Mouse (Mus musculus) heart, adult 18-20 months (tissue): ENCODE data around the gene Rab3il1. TPM values are rescaled to one million over a fixed set of nuclear protein-coding genes. Genes with fewer than 3 reads are reported as not detected.

Experiments used
- DNase-seq, 2 experiments: peaks; one replicate each; pipeline ENCODE4 v3.0.0; 2021 to 2022; ENCODE audit warnings: mixed read lengths in 1 of 2
- long read RNA-seq, 2 experiments: library from polyadenylated mRNA; stranded (forward); transcript quantifications; one replicate each; pipeline ENCODE4 v2.0.0; 2021
- total RNA-seq, 2 experiments: library from RNA; stranded (reverse); gene quantifications; 2 replicates each; pipeline ENCODE4 v1.2.3; 2021

Rab3il1 gene
- total RNA-seq: 1 to 10 TPM; 6.6 to 6.8 TPM
- long read RNA-seq, experiment 1, partial matches to known transcripts: 0 of 5 reads
- long read RNA-seq, experiment 1, other reads (novel, unspliced or antisense): 2 of 5 reads
- long read RNA-seq, experiment 2, partial matches to known transcripts: 1 of 3 reads
- long read RNA-seq, experiment 2, other reads (novel, unspliced or antisense): 1 of 3 reads

DNA sequence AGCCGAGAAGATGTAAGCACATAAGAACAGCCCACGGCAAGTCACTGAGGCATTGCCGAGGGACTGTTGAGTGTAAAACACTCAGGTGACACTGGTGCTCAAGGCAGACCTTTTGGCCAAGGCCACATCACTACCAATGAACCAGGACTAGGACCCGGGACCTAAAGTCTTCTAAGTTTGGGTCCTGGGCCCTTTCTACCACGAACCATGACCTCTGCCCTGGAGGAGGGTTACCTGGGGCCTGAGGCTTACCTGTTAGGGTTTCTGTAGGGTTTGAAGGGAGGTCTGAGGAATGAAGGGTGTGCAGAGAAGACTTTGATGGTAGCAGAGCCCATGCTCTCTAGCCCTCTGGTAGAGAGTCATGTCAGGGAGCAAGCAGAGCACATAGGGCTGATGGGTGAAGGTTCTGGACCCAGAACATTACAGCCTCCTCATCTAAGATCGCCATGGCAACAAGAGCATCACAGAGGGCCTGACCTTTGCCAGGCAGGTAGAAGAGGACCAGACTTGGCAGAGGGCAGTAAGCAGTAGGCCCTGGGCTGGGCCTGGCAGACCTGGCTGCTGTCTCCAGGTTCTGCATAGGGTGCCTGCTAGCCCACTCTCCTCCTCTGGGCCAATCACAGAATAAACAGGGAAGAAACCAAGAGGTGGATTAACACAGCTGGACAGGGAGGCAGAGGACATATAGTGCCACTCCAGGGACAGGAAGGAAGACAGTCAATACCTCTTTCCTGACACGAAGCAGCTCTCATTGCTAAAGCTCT lies at the start of gene Rab3il1, which contains the start of gene Best1:
Gene Rab3il1, plus strand, starts transcription at position 464 of the 764 bp plus-strand sequence.
Gene Best1, minus strand, starts transcription at position 428 of the 764 bp plus-strand sequence.
- no peak for DNase-seq

DNA sequence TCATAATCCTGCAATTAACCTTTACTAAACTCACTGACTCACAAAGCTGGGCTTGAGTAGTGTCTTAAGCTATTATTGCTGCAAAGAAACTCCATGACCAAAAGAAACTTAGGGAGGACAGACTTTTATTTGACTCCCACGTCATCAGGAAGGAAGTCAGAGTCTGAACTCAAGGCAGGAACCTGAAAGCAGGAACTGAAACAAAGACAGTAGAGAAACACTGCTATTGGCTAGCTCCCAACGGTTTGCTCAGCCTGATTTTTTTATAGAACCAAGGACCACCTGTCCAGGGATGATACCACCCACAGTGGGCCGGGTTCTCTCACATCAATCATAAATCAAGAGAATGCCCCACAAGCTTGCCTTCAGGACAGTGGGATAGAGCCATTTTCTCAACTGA lies 49.1 kb upstream of the Rab3il1 start:
- DNase-seq: peak in 1 of 2 experiments; percentile 60

DNA sequence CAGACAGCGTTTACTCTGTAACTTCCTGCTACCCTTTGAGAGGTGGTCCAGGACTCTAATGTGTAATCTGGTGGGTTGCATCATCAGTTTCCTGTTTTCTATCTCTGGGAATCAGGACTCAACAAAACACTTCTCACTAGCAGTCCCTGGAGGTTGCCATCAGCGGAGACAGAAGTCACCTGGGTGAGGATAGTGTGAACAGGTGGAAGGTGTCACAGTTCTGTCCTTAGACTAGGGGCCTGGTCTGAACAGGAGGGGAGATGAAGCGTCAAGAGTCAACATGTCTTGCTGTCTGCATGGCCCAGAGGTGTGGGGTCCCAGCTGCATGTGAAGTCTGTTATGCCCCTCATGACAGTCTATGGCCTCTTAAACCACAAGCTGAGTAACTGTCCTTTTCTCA lies 48.6 kb upstream of the Rab3il1 start:
- no peak for DNase-seq

DNA sequence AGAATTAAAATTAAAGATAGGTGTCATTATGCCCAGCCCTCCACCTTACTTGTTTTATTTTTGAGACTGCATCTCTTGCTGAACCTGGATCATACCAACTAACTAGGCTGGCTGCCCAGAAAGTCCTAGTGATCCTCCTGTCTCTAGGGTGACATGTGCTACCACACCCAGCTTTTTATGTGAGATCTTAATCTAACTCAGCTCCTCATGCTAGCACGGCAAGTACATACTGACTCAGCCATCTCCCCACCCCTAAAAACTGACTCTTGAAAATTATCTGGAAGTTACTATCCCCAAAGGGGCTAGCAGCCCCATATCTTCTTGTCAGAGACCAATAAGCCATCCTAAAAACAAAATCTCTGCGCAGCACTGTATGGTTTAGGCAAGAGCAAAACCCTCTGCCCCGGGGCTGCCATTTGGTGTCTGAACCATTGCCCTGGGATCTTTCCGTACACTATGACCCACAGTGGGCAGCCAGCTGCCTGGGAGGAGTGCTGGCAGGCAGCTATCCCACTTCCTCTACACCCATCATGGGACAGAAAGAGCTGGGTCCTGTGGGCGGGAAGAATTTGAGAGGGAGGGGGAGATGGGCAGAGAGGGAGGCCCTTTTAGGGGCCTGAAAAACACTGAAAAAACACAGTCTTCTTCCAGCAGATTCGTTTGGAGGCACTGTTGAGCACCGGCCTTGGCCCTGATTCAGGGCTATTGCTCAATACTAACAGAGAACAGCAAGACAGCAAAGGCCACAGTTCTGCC lies 47.2 kb upstream of the Rab3il1 start:
- DNase-seq: peak; percentile 93 to 95

DNA sequence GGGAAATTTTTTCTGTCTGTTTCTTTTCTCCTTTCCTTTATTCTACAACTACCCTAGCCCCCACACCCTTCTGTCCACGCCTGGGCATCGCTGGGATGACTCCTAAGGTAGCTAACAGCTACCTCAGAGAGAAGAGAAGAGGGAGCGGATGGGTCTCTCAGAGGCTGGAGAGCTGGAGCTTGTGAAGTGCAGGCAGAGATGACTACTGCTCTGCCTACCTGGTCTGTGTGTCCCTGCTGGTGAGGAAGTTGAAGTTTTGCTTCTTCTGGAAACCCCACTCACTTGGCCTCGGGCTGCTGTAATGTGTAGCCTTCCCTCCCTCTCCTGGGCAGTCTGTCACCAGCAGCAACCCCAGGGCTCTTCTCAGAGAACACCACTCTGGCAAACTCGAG lies 46.7 kb upstream of the Rab3il1 start:
- DNase-seq: no peak

DNA sequence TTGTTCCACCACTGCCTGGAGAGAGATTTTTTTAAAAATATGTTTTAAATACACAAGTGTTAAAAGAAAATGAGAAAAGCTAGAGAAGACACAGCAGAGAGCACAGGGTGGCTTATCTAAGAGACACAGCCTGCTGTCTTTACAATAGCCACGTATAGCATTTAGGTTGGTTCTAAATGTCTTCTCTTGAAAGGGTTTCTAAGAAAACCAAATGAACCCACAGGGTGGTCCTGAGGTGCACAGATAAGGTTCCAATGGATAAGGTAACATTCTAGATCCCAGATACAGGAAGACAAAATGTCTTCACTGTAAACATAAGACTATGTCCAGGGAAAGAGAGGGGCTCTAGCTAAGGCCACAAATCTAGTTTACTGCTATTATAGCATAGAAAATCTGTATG lies 46.0 kb upstream of the Rab3il1 start:
- DNase-seq: no peak

DNA sequence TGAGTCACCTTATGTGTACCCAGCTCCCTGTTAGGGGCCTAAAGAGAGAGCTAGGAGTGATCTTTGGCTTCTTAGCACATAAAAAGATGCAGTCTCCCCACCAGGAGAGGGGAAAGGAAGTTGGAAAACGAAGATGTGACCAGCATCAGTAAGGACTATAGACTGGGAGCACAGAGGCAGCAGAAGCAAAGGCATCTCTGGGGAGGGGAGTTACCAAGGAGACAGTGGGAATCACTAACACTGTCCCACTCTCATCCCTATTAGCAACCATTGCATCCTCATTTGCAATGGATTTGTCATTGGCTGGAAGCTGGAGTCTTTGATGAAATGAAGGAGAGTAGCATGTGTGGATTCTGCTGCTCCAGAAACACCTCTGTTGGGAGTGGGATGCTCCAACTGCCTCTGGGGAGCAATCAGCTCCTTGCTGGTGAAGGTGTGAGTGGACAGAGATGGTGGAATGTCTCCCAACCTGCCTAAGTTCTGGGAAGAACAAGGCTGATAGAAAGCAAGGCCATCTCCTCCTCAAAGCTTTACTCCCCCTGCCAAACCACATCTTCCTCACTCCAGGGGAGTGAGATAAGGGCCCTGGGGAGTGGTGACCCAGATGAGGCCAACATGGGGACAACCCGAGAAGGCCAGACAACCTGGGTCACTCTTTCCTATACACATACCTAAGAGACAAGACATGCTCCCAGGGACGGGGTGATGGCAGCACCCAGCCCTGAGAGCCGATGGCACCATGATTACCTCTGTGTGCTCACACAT lies 44.7 kb upstream of the Rab3il1 start:
- no peak for DNase-seq

DNA sequence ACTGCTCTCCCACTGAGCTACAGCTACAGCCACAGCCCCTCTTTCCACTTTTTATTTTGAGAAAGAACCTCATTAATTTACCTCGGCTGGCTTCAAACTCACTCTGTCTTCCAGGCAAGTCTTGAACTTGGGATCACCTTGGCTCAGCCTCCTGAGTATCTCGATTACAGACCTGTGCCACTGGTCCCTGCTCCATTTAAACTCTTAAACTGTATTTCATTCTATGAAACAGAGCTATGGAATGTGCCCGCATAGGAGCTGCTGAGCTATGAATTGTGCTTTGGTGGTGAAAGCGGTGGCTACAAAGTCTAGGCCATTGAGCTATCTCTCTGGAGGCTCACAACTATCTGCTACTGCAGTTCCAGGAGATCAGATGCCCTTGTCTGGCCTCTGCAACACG lies 43.5 kb upstream of the Rab3il1 start:
- DNase-seq: no peak

DNA sequence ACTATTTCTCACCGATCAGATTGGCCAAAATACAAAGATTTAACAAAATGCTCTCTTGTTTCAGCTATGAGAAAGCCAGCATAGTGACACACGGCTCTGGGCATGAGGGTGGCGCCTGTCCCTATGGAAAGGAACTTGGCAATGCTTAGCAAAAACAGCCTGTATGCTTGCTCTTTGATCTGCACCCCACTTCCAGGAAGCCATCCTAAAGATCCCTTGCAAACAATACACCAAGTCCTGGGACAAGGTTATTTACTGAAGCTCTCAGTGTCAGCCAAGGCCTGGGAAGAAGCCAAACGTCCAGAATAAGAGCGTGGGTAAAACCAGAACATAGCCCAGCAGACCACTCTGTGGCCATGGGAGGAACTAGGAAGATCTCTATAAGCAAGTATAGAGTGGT lies 40.7 kb upstream of the Rab3il1 start:
- DNase-seq: no peak

DNA sequence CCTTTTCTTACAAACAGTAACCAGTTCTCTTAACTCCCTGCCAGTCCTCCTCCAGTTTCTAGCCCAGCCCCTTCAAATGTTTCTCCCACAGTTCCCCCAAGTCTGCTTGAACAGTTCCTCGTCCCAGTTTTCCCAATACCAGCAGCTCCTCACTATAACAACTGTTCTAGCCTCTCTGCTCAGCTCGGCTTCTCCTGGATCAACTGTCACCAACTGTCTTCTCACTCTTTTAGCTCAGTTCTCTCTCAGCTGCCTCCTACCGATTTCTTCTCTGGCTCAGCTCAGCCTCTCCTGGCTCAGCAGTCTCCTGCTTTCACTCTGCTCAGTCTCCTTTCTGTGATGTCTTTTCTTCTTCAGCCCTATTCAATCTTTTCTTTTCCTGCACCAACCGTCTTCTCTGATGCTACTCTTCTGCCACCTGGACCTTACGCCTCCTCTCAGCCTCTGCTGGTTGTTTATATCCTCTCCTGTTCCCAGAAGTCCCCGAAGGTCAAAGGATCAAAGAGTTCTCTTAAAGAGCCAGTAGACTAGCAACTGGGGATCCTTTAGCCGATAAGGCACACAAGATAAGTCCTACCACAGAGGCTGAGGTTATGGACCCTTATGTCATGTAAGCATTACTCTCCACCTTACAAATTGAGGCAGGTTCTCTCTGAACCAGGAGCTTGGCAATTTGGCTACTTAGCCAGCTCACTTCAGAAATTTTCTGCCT lies 37.1 kb upstream of the Rab3il1 start:
- DNase-seq: no peak

DNA sequence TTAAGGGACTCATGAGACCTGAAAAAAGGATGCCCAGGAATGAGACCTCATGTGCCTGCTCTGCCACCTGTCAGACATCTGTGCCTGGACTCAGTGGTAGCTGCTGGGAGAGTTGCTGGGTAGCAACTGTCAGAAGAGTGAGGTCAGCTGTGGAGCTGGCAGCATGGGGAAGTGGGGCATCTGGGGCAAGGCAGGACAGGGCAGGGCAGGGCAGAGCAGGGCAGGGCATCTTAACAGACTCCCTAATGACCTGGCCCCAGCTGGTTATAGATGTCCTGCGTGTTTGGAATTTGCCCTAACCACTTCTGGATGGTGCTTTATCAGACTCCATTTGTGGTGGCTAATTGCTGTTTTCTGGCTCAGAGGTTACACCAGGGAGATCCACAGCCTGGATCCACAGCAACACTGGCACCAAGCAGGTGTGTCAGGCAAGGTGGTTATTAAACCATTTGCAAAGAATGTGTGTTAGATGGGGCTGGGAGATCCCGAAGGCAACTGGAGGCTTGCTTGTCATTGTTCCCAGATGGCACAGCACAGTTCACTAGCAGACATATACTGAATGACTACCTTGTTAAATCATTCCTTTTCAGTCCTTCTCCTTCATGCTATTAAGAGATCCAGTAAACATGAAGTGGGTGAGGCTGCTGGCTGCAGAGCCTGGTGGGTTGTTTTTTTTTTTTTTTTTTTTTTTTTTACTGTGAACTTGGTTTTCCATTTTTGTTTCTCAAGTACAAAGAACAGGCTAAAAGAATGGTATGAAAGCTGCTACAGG lies 35.2 kb upstream of the Rab3il1 start:
- DNase-seq: no peak

DNA sequence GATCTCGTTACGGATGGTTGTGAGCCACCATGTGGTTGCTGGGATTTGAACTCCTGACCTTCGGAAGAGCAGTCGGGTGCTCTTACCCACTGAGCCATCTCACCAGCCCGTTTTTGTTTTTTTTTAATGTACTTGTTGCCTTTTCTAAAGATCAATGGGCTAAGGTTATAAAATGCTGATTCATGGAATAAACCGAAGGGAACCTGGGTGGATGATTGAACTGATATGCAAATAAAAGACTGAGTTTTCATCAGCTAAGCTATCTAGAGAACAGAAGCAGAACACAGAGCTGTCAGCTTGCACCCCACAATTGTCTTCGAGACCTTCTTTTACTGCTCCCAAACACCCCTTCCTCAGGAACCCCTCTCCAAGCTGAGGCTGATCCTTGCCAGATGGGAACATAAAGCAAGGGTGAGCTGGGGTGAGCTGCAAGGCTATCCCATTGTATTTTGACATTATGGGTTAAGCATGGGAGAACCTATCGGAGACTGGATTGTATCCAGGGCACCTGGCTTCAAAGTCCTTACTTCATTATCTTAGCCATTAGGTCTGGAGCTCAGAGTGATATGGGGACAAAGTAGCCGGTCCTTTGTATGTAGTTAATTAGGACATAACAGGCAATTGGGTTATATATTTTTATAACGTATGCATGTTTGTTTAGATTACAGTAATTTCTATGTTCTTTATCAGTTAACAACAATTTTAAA lies 33.2 kb upstream of the Rab3il1 start:
- no peak for DNase-seq

DNA sequence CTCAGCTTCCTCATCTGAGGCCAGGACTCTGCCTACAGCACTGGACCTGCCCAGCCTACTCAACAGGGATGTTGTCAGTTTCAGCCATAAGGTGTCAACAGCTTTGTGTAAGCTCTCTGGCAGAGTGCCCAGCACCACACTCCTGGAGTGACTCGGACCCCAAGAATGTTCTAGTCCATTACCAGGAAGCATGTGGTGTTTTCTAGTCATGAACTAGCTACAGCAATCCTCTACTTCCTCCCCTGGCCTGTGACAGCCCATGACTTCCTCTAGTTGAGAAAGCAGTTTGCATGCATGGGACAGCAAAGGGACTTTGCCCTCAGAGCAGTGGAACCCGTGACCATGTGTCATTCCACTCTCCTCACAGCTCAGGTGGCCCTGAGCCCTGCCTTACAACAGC lies 26.6 kb upstream of the Rab3il1 start:
- DNase-seq: peak in 1 of 2 experiments; percentile 59

DNA sequence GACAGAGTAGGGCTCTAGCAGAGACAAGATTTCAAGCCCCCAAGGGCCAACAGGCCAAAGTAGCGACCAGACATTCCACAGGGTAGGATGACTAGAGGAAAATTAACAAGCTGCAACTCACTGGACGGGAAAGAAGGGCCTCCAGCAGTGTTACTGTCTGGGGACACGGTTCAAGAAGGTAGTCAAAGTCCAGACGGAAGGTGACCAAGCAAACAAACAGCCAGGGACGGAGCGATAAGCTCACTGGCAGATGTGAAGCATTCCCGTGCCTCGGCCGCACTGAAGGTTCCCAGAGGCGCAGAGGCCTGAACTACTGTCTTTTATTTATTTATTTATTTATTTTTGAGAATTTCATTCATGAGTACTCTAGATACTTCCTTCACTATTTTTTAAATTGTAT lies 24.4 kb upstream of the Rab3il1 start:
- no peak for DNase-seq

DNA sequence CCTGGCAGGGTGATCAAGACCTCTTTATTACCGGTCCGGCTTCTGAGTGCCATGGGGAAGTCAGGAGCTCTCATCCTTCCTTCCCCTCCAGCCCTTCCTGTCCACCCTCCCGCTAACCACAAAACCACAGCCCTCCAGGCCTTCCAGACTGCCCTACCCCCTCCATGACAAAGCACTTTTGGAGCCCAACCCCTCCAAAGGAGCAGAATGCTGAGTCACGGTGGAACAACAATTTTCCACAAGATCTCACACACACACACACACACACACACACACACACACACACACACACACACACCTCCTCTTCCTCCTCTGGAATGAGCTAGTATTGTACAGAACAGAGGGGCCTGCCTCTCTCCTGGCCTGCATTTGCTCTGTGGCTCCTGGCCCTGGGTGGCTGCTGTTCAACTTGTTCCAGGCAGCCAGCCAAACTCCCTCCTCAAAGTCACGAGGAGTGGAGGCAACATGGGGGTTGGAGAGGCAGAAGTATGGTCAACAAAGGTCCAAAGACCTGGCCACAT lies 23.0 kb upstream of the Rab3il1 start:
- DNase-seq: peak; percentile 92 to 93

DNA sequence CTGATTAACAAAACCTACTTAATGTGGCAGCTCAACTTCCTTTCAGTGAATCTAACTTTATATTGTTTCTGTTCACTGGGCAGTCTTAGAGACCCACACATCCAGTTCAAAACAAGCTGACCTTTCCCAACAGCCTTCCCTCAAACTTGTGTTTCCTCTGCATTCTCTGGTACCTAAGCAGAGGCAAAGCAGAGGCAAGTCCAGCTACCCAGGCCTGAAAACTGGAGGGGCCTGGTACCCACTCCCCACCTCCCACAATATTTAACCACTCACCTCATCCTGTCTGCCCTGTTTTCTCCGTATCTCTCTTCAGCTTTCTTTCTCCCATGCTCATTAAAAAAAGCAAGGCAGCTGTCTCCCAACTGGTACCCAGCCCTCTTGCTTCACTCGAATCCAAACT lies 22.3 kb upstream of the Rab3il1 start:
- no peak for DNase-seq

DNA sequence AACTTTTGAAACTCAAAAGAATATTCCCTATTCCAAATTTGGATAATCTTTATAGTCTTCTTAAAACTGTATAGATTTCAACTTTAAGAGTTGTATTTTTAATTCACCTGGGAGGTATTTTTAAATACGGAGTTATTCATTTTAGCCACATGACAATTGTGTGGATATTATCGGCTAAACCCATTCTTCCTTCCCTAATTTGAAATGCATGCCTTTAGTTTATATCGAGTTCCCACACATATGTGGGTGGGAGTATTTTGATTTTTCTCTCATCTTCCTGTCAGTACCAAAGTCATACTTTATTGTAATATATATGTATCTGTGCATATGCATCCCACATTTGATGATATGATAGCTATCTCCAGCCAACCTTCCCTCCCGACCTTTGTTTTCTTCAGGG lies 21.2 kb upstream of the Rab3il1 start, which contains the start of gene Fth1:
Gene Fth1, plus strand, starts transcription at position 341 of the 400 bp plus-strand sequence.
- no peak for DNase-seq

DNA sequence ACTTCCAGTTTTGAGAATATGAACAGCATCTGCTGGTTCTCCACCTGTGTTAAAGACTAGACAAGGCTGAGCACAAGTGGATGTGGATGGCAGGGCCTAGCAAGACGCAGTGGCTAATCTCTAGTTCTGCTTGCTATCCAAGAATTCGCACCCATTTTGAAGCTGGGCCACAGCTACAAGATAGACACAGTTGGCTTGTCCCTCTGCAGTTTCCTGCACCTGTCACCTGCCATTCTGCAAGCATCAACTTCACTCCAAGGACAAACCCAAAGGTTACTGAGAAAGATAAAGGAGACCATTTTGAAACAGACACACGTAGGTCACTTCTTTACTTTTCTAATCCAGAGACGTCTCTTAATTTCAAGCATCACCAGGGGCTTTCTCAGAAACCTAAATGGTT lies 19.8 kb upstream of the Rab3il1 start:
- DNase-seq: no peak

DNA sequence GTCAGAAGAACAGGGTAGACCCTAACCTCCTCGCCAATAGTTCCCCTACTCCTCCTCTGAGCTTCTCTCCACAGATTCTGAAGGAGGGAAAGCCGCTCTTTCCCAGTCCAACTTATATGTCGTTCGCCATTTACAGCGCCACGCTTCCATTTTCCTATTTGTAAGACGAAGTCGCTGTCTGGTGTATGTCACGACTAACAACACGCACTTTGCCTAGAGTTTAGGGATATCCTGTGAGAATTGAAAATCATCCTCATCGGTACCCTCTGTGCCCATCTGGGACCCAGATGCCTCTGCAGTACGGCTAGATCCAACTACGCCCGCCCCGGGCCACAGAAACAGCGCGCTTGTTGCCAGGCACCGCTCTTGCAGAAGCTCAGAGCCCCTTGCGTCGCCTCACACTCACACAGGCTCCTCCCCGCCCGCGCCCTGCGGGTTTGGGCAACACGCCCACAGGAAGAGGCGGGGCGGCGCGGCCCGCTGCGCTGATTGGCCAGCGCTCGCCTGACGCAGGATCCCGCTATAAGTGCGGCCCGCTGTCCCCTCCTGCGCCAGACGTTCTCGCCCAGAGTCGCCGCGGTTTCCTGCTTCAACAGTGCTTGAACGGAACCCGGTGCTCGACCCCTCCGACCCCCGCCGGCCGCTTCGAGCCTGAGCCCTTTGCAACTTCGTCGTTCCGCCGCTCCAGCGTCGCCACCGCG lies 19.2 kb upstream of the Rab3il1 start:
- peak; percentile 97 to 98 for DNase-seq
